Mouse (Mus musculus): ENCODE measurements at regions not wholly inside any gene's neighbourhood (a gene's known extent, or its start where the extent isn't known, plus 50 kb on each side); places are given as distances from the start of the nearest gene placed in this dataset.

DNA sequence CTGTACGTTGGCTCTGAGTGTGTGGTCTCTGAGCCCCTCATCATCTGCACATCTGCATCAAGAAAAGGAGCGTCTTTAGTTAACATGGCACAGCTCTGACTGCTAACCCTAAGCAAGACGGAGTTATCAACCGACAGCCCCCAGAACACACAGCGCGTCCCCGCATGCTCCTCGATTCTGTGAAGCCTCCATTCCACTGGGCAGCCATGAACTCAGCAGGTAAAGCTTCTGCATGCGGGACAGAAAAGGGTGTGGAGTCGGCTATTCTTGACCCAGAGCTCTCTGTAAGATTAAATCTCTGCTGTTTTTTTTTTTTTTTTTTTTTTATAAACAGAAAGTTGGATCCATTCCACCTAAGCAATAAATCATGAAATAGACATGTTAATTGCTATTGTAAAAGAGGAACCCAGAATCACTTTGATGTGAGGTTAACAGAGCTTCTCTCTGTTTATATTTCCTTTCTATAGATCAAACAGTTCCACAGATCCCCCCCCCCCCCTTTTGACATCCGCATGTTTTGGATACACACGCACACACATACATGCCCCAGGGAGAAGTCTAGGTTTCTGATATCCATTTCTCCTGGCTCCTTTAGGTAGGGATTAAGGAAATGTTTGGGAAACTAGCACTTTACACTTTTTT is 328.9 kb downstream of the Mex3b start:
- no peak for DNase-seq

DNA sequence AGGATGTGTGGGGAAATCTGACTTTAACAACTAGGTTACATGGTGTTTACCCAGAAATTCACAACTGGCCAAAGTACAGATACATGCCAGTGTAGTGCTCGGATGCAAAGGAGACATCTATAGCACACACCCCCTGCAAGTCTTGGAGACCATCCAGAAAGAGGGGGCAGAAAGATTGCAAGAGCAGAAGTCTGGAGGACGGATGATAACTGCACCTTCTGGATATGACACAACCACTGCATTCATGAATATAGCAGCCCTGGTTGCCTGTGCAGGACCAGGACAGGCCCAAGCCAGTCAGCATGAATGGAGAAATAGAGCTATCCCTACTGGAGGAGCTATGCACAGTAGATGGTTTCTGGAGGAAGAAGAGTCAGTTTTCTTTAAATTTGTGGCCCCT is 330.4 kb downstream of the Mex3b start:
- DNase-seq, result no peak

DNA sequence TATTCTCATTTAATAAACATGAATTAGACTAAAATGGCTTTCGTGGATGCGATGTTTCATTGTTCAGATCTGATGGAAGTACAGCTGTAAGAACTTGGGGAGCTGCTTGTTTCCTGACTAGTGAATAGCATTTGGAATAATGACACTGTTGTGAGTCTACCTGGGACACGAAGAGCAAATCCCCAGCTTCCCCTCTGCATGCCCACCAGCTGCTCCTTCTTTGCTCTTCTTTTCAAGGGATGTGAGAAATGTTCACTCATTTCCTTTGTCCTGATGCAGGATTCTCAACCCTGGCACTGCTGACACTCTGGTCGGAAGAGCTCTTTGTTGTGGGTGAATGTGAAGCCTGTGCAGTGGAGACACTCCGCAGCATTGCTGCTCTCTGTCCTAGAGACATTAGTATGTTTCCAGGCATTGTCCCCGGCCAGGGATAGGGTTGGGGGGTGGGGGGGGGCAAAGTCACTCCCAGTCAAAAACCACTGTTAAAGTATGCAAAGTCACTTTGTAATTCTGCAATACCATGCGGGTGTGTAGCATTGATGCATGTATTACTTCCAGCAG is 334.1 kb downstream of the Mex3b start:
- DNase-seq, result no peak

DNA sequence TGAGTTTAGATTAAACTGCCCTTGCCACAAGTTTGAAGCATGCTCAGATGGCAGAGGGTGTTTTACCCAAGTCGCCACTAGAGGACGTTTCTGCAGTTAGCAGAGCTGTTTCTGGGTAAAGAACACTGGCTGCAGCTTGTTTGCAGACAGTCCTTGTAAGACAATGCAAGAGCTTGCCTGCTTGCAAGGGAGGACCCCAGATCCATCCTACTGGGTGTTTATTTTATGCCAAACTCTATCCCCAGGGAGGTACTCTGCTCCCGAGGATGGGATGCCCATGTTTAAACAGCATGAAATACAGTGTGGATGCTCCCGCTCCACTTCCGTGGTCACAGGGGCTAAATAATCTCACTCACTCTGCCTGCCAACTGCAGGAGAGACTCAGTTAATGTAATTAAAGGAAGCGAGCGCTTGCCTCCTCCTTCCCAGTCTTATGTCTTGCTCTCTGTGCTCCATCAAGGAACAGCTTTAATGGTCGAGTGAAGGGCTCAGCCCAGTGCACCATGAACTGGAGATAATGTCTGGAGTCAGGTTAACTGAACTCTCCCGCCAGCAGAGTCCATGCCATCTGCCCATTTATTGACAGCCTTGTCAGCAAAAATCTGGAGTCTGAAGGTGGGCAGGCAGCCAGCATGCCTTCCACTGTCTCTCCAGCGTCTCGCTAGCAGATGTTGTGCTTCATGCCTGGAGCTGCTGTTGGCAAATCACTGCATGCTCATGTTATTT is 334.8 kb downstream of the Mex3b start:
- DNase-seq, result peak; percentile 42

DNA sequence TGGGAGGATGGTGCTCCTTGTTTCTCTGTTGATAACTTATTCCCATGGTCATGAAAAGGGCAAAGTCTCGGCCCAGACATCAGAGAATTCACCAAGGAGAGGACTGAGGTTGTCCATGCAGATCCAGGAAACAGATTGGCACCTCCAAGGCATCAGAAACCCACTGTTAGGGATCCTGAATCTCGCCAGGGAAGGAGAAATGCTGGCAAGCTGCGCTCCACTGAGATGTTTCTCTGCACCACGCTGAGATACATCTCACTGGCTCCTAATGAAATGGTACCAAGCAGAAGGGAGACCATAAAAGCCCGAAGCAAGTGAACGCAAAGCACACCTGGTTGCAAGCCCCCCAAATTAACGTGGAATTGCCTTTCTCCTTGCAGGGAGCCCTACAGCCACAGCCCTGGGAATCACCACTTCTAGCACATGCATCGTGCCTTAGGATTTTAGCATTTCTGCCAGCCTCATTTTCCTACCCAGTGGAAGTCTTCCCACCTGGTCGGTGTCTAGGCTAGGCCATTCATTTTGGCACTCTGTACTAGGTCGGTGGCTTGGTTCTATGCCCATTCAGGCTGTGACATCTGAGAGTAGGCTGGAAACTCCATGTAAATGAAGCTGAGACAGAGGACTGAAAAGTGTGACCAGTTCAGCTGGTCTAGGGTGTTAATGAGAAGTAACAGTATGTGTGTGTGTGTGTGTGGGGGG is 336.3 kb downstream of the Mex3b start:
- DNase-seq, result peak; percentile 50

DNA sequence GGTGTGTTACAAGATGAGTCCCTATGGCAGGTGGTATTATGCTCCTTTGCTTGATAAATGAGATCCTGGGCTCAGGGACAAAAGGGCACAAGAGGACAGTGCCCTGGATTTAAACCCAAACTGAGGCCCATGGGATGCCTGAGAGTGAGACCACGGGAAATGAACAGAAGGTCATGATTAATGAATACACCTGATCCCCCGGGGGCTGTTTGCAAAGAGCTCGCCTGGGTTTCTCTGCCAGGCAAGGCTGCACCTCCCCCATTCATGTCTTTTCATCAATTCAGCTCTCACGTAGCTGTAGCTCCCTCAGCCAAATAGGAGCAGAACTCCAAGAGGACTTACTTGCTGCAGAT is 336.9 kb downstream of the Mex3b start:
- DNase-seq, result peak; percentile 17

DNA sequence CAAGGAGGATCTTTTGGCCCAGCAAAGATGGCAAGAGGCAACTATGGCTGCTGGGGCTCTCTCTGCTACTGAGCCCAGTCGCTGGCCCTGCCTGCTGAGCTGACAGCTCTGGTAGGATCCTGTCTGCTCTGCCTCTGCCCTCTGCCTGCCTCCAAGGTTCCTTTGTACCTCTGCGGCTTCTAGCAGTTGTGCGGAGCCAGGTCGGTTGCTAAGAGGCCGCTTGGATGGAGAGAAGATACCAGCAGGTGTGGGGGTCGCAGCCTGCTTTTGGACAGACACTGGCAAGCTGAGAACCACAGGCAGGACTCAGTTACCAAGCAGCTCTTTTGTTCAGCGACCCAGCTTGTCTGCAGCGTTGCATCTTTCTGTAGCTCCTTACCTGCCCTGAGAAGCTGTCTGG is 337.6 kb downstream of the Mex3b start:
- DNase-seq, result no peak

DNA sequence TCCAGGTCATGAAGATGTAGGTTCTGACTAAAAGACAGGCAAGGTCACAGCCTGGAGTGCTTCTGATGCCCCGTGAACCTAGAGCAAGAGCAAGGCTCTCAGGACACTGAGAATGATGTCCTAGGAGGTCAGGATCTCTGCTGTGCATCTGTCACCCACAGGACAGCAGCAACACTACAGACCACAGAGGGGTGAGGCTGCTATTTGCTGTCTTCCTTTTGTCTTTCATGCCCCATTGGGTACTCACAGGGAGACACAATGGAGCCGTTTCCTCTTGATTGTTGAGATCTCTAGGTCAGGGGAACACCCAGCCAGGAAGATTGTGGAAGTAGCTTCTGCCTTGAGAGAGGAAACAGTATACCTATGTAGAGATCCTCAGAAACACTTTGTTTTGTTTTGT is 339.9 kb downstream of the Mex3b start:
- DNase-seq, result no peak

DNA sequence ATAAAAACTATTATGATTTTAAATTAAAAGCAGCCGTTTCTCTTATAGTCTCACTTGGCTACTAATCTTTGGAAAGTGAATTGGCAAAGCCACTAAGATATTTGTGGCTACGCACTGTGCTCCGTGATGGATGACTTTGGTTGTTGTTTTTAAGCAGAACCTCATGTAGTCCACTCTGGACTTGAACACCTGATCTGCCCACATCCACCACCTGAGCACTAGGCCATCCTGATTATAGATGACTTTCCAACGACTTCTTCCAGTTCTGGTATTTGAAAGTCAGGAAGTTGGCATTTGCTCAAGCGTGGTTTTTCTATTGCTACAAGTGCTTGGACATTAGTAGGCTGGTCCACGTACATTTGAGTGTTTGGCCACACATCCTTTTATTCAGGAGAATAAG is 344.5 kb downstream of the Mex3b start:
- DNase-seq, result no peak

DNA sequence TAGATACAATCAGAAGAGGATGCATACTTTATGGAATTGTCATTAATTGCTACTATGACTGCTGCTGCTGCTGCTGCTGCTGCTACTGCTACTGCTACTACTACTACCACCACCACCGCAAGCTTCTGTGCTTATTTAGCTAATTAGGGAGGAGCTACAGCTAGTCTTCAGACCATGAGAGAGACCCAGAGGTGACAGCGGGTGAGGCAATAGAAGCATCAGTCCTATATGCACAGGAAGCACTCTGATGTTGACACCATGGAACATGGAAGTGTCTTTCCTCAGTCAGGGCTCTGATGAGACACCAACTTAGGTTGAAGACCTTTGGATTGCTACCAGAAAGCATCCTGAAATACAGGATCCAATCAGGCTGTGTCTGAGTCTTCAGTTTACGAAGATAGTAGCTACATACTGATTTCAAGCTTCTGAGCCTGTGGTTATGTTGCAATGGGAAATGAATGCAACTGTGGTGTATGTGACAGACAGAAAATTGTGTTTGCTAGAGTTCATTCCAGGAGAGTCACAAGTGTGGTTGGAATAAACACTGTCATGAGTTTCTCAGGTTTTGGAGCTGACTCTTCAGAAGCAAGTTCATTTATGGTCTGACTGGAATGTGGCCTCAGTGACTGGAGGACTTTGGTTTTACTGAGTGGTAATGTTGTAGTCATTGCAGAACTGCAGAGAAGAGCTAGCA is 355.0 kb downstream of the Mex3b start:
- no peak for DNase-seq

DNA sequence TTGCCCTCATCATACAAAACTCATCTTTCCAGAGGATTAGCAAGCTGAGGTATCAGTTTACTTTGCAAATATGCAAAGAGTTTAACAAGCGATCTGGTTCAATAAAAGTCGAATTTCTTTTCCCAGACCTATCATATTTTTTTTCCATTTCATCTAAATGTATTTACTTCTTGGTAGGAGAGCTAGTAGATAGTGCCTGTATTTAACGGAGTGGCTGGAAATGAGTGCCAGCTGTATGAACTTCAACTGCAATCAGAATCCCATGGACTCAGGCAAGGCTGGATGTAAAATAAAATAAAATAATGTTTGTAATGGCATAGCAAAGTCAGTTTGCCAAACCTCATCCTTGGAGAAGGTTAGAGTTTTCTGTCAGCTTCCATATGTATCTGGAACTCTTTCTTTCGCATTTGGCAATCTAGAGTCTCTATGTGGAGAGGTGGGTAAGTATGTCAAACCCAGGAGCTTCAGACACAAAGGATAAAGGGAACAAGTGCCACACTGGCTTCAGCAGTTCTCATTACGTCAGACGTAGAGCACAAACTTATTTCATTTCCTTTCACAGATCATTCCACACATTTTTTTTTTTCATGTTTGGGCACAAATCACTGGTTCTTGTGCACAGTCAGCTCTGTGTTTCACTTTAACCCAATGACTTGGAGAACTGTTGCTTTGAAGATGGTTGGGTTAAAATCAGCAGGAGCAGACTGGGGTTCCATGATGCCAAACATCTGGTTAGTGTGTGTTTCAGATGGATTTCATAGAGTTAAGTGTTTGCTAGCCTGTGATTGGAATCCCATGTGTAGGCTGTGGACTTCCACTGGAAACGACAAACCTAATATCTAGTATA is 357.2 kb upstream of the Tmc3 start:
- DNase-seq, result no peak

DNA sequence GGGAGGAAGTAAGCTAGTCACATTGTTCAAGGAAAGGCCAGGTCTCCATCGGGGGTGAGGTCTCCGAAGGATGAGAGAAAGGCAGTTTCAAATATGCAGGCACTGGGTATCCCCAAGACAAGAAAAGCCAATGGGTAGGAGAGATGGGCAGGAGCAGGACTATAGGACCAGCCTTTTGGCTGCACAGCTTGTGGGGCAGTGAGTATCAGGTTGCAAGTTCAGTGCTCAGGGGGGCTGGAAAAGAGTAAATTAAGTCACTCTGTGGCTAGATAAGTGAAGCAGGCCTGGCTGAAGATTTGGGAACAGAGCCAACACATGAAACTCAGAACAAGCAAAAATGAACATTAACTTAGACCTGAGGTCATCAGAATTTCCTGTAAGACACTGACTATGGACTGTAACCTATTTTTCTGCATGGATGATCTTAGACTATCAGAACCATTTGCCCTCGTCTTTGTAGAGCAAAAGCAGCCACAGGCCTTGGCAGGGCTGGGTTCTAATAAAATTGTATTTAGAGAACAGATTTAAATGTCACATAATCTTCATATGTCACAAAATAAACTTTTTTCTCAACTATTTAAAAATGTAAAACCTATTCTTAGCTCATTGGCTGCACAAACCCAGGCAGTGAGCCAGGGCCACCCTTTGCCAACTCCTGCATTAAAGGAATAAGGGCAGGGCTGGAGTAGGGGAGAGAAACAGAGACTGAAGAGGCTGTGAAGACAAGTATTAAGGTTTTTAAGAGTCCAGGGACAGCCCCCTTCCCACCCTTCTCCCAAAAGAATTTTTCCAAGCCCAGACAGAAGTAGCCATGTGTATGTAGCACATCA is 354.0 kb upstream of the Tmc3 start:
- no peak for DNase-seq

DNA sequence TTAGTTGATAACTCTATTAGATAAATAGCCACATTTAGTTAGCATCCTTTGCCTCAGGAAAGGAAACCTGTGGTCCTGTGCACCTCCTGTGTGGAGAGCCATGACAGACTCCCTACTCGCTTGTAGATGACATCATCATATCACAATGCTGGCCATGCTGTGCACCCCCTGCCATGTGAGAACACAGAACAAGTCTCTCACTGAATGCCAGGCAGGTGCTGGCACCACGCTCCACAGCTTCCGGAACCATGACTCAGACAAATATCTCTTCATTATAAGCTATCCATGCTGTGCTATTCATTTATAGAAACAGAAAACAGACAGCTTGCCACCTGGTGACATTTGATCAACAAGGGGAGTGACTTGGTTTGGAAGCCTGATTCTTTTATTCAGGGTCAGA is 349.1 kb upstream of the Tmc3 start:
- peak; percentile 84 for DNase-seq

DNA sequence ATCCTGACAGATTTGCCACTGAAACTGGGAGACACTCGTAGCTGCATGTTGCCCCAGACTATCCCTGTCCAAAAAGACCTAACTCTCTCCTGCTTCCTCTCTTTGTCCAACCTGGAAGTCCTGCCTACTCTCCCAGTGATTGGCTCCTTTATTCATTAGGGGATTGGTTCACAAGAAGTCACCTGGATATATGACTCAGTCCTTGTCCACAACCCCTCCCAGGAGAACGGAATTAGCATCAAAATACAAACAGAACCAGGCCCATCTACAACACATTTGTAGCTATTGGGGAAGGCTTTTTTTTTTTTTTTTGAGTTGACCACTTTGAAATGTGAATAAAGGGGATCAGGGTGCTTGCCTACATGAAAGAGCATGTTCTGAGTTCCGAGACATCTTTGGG is 347.4 kb upstream of the Tmc3 start:
- DNase-seq, result no peak

DNA sequence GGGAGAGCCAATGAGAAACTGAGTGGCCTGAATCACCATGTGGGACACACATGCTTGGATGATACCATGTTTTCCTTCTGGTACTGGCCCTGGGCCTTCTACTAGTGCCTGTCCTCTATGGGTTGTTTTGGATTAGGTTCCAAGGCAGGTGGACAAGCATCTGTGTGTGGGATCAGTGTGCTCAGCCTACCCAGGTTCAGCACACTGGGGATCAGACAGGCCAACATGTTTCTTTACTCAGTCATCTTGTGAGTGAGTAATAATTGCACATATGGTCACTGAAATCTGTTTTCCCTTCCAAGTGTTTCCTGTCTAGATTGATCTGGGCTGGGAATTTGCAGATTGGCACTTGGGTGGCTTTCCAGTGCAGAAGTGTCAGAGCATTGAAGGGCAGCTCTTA is 346.6 kb upstream of the Tmc3 start:
- peak; percentile 82 for DNase-seq

DNA sequence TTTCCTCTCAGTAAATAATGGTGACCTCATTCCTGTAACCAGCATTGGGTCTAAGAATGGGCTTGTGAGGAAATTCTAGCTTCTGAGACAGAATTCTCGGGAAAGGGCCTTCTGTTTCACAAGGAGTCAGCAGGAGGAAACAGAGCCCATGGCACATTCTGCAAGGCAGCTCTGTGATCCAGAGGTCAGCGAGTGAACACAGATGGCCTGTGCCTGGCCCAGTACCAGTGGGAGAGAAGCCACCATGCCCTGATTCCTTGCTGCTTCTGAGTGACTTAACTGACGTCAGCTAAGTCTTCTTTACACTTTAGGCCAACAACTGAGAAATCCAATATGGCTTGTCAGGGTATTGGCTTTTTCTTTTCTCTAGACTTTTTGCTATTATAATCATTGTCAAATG is 342.5 kb upstream of the Tmc3 start:
- peak; percentile 81 for DNase-seq

DNA sequence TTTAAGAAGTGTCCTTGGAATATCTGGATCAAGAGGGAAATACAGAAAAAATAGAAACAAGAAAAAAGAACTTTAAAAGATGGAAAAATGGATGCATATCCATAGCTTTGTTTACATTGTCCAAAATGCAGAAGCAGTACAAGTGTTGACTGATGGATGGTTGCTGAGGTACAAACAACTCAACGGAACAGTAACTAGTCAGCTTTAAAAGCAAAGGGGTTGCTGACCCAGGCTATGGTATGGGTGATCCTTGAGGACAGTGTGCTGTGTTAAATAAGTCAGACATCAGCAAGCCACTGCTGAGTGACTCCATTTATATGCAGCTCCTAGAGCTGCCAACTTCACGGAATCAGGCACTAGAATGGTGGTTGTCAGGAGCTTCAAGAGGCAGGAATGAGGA is 338.9 kb upstream of the Tmc3 start:
- no peak for DNase-seq

DNA sequence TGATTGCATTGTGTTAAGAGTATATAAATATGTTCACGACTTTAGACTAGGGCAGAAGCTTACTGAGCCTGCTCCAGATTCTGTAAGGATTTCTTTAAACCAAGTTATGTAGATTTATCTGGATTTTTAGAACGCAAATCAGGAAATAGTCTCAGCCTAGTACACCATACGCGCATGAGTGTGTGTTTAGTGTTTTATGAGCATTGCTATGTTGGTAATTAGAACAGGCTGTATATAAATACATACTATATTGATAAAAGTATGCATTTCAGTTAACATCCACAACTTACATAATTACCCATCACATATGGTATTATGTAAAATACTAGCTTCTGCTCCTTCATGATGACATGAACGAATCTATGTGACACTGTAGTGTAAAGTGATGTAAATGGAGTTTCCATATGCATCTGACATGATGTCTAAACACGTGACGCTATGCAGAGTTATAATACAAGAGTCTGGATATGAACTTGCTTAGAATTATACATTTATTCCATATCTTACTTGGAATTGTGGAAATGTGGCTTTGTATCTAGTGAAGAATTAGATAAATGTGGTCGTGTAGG is 332.6 kb upstream of the Tmc3 start:
- DNase-seq, result no peak

DNA sequence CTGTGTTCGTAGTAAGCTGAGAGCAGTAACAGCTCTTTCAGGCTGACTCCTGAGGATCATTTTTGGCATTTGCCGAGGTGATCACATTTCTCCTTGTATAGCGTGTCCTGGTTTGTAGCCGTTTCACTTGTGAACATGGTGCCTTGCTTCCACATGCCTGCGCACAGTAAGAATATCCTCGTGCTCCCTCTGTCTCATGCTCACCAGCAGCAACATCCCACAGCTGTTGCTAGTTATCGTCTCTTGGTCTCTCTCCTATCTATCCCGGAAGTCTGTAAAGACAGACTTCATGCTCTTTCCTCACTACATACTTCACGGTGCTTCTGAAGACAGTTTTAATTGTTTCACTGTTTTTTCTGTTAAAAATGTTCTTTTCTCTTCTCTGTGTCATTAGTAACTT is 331.7 kb upstream of the Tmc3 start:
- DNase-seq, result no peak

DNA sequence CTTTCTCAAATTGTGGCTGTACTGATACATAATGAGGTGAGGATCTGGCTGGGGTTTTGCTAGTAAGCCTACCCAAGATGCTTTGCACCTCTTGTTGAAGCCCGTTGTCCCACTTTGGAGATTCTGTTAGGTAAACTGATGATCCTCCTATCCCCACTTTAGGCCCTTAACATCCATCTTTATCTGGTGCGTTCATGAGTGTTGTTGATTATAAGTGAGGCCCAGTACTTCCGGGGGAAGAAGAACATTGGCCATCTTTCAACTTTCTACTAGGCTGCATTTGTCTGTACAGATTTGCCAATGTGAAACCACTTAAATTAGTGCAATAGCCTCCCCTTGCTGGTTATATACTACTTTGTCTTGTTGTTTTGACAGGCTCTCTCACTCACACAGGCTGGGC is 331.3 kb upstream of the Tmc3 start:
- DNase-seq, result no peak

DNA sequence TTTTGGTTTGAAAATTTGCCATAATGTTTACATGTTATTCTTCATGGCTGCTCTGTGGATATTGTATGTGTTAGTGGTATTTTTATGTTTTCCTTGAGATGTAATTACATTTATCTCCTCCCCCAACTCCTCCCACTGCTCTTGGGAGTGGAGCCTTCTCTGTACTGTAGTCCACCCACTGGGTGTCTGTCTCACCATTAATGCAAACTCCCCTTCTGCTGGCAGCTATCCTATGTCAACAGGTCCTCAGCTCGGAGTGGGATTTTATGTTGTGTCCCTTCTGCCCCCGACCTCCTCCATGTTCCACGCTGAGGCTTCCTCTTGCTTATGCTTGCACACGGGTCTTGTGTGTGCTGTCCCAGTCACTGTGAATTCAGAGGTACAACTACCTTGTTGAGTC is 330.3 kb upstream of the Tmc3 start:
- no peak for DNase-seq
